Mouse (Mus musculus) stomach, embryonic 14.5 days (tissue): ENCODE data around the gene Phf3. TPM values are rescaled to one million over a fixed set of nuclear protein-coding genes. Genes with fewer than 3 reads are reported as not detected.

ENCODE experiments used
- ATAC-seq: fragments of 200-750 bp; cut with Nextera tagmentation; 2 replicates; pipeline ENCODE4 v1.8.0; 2017; ENCODE audit warnings: low read depth, moderate TSS enrichment; ENCODE audit not compliant: insufficient number of reproducible peaks, insufficient read depth, low FRiP score
- H3K27ac ChIP-seq: fragments of 300-500 bp; sonication (generic); 2 replicates; pipeline ENCODE4 v1.5.1; 2014; ENCODE audit warnings: mild to moderate bottlenecking, low read length, moderate library complexity, mixed read lengths
- H3K27me3 ChIP-seq: fragments of 300-500 bp; sonication (generic); 2 replicates; pipeline ENCODE4 v1.6.1; 2014; ENCODE audit warnings: low read length, control low read depth, mixed read lengths; ENCODE audit not compliant: control insufficient read depth, insufficient read depth
- H3K36me3 ChIP-seq: fragments of 300-500 bp; sonication (generic); 2 replicates; pipeline ENCODE4 v1.6.1; 2014; ENCODE audit warnings: mild to moderate bottlenecking, control low read depth, low read length, moderate library complexity, mixed read lengths; ENCODE audit not compliant: control insufficient read depth, insufficient read depth
- H3K4me1 ChIP-seq: fragments of 300-500 bp; sonication (generic); 2 replicates; pipeline ENCODE4 v1.6.1; 2014; ENCODE audit warnings: low read length, control low read depth, mixed read lengths; ENCODE audit not compliant: control insufficient read depth, insufficient read depth
- H3K4me2 ChIP-seq: fragments of 300-500 bp; sonication (generic); replicated peaks from 2 replicates; pipeline ENCODE4 v1.6.1; 2014; ENCODE audit warnings: low read depth, low read length, control low read depth
- H3K4me3 ChIP-seq: fragments of 300-500 bp; sonication (generic); 2 replicates; pipeline ENCODE4 v1.5.1; 2014; ENCODE audit warnings: low read depth, low read length, control low read depth
- H3K9ac ChIP-seq: fragments of 300-500 bp; sonication (generic); replicated peaks from 2 replicates; pipeline ENCODE4 v1.6.1; 2014; ENCODE audit warnings: low read depth, mild to moderate bottlenecking, control low read depth, low read length, moderate library complexity, mixed read lengths
- H3K9me3 ChIP-seq: fragments of 300-500 bp; sonication (generic); 2 replicates; pipeline ENCODE4 v1.6.1; 2016; ENCODE audit warnings: low read depth, low read length, control low read depth; ENCODE audit not compliant: control insufficient read depth
- WGBS: fragments of 180-500 bp; shearing (Covaris S2); extraction: QIAGEN DNeasy Blood & Tissue Kit; methylation state at CpG from one replicate; pipeline ENCODE4 v1.1.7; 2014; 5-methylcytosine and 5-hydroxymethylcytosine counted together
- polyA plus RNA-seq: library from polyadenylated mRNA; unstranded; fragments of >200 nt; fragmentation: Nextera tagmentation; extraction: Ambion mirVana; gene quantifications from 2 replicates; pipeline ENCODE4 v1.2.1, GENCODE M21; 2014

Phf3 gene
- polyA plus RNA-seq, 1 experiment from 2014 or later, result 64.5 TPM

- H3K4me3 ChIP-seq, result no peak overlapping the region
- no peaks in the 10 kb centered on the region for H3K4me1 ChIP-seq
- no peaks in the 10 kb centered on the region for H3K9me3 ChIP-seq
- H3K4me2 ChIP-seq, result no peak overlapping the region
- ATAC-seq, result no peak
- no peak overlapping the region for H3K27ac ChIP-seq
- H3K36me3 ChIP-seq, result no peaks in the 10 kb centered on the region; the same call in 1 of the 2 replicates
- H3K27me3 ChIP-seq, result no peaks in the 10 kb centered on the region
- H3K9ac ChIP-seq, result no peak overlapping the region
- WGBS, result 89% methylated on average over 2 of the region's 2 CpGs
Measured at GRCm38 (mm10) chr1:30850906-30851305, 22.8 kb downstream of the Phf3 start.

DNA sequence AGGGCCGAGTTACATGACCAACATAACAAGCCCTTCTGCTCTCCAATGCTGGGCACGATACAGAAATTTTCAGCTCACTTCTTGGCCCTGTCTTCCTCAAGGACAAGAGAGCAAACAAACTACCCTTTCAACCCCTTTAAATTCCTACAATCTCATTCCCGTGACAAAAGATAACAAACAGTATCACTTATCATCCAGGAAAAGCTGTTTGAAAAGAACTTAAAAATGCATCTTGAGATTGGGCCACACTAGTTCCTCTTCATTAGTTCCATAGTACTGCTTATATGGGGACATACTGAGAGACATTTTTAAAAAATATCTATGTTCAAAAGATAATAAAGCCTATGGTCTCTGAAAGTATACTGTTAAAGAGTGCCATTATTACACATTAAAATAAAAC, 23.8 kb downstream of the Phf3 start:
- no peaks in the 10 kb centered on the region for H3K9me3 ChIP-seq
- no peak overlapping the region for H3K4me3 ChIP-seq
- no peak overlapping the region for H3K27ac ChIP-seq
- no peak overlapping the region for H3K9ac ChIP-seq
- ATAC-seq, result no peak
- WGBS, result 48% methylated on average over 3 of the region's 3 CpGs
- no peak overlapping the region for H3K4me2 ChIP-seq
- no peaks in the 10 kb centered on the region for H3K4me1 ChIP-seq
- no peaks in the 10 kb centered on the region for H3K27me3 ChIP-seq
- H3K36me3 ChIP-seq, result no peaks in the 10 kb centered on the region; the same call in 1 of the 2 replicates

DNA sequence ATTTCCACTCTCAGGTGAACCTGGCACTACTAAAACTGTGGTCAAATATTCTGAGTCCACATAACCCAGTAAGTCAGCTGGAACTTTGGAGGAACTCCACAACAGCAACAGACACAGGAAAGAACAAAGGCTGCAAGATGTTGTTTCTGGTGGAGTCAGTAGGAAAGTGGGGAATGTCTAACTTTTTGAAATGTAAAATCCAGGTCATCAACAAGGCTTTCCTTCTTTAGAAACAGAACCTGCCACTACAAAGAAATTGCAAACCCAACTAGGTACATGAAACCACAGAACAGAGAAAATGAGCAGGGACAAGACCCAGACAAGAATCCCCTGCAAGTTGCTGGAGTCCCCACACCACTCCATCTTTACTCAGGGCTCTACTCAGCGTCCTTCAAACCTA, 26.0 kb downstream of the Phf3 start:
- no peak overlapping the region for H3K4me3 ChIP-seq
- H3K27me3 ChIP-seq, result no peaks in the 10 kb centered on the region
- ATAC-seq, result no peak
- 21% methylated on average over 1 of the region's 1 CpGs for WGBS
- H3K9ac ChIP-seq, result no peak overlapping the region
- no peaks in the 10 kb centered on the region; the same call in 1 of the 2 replicates for H3K36me3 ChIP-seq
- H3K27ac ChIP-seq, result no peak overlapping the region
- no peaks in the 10 kb centered on the region for H3K9me3 ChIP-seq
- H3K4me1 ChIP-seq, result no peaks in the 10 kb centered on the region
- no peak overlapping the region for H3K4me2 ChIP-seq

GRCm38 (mm10) chr1:30839662-30840061, 34.1 kb downstream of the Phf3 start:
- Histone ChIP-seq H3K27ac (no peak overlapping the region), H3K4me3 (no peak overlapping the region), H3K9me3 (no peaks in the 10 kb centered on the region), H3K4me2 (no peak overlapping the region), H3K27me3 (no peaks in the 10 kb centered on the region), H3K9ac (no peak overlapping the region), H3K4me1 (no peaks in the 10 kb centered on the region), H3K36me3 (peaks cover 12% of the 10 kb centered on the region)
- 67% methylated on average over 3 of the region's 3 CpGs for WGBS
- ATAC-seq, result no peak

- 88% methylated on average over 6 of the region's 6 CpGs for WGBS
- Histone ChIP-seq H3K27ac (no peak overlapping the region), H3K4me1 (no peaks in the 10 kb centered on the region), H3K4me2 (no peak overlapping the region), H3K4me3 (no peak overlapping the region), H3K36me3 (peaks cover 23% of the 10 kb centered on the region), H3K27me3 (no peaks in the 10 kb centered on the region), H3K9ac (no peak overlapping the region), H3K9me3 (no peaks in the 10 kb centered on the region)
- no peak for ATAC-seq
Measured at GRCm38 (mm10) chr1:30835512-30835911, 38.2 kb downstream of the Phf3 start.

DNA sequence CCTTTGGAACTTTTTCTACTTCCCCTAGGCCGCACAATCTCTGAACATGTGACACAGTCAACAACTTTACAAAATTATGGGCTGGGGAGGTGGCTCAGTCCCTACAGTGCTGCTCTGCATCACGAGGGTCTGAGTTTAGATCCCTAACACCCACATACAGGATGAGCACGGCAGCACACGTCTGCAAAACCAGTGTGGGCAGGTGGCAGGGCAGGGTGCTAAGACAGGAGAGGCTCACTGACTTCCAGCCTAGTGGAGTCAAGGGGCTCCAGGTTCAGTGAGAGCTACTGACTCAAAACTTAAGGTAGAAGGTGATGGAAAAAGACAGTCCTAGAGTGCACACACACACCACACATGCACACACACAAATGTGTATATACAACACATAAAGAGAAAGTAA, 40.9 kb downstream of the Phf3 start:
- ATAC-seq, result no peak
- WGBS, result 81% methylated on average over 4 of the region's 4 CpGs
- Histone ChIP-seq H3K4me2 (no peak overlapping the region), H3K4me1 (no peaks in the 10 kb centered on the region), H3K36me3 (peaks cover 32% of the 10 kb centered on the region), H3K27ac (no peak overlapping the region), H3K9ac (no peak overlapping the region), H3K4me3 (no peak overlapping the region), H3K27me3 (no peaks in the 10 kb centered on the region), H3K9me3 (no peaks in the 10 kb centered on the region)

GRCm38 (mm10) chr1:30819414-30819813, 54.3 kb downstream of the Phf3 start:
- H3K36me3 ChIP-seq, result peaks cover 30% of the 10 kb centered on the region
- H3K27me3 ChIP-seq, result no peaks in the 10 kb centered on the region
- no peak overlapping the region for H3K27ac ChIP-seq
- H3K4me3 ChIP-seq, result no peak overlapping the region
- no peaks in the 10 kb centered on the region for H3K4me1 ChIP-seq
- no peaks in the 10 kb centered on the region for H3K9me3 ChIP-seq
- ATAC-seq, result no peak
- 84% methylated on average over 6 of the region's 6 CpGs for WGBS
- H3K9ac ChIP-seq, result no peak overlapping the region
- H3K4me2 ChIP-seq, result no peak overlapping the region

- Histone ChIP-seq H3K4me3 (no peak overlapping the region), H3K27ac (no peak overlapping the region), H3K9me3 (no peaks in the 10 kb centered on the region), H3K36me3 (peaks cover 60% of the 10 kb centered on the region), H3K4me1 (no peaks in the 10 kb centered on the region), H3K4me2 (no peak overlapping the region), H3K27me3 (no peaks in the 10 kb centered on the region), H3K9ac (no peak overlapping the region)
- 92% methylated on average over 1 of the region's 1 CpGs for WGBS
- no peak for ATAC-seq
Measured at GRCm38 (mm10) chr1:30815609-30816008, 58.1 kb downstream of the Phf3 start.

- no peak for ATAC-seq
- Histone ChIP-seq H3K27me3 (no peaks in the 10 kb centered on the region), H3K27ac (no peak overlapping the region), H3K4me1 (no peaks in the 10 kb centered on the region), H3K4me3 (no peak overlapping the region), H3K9ac (no peak overlapping the region), H3K9me3 (no peaks in the 10 kb centered on the region), H3K4me2 (no peak overlapping the region), H3K36me3 (peaks cover 60% of the 10 kb centered on the region)
- 90% methylated on average over 2 of the region's 2 CpGs for WGBS
Measured at GRCm38 (mm10) chr1:30814987-30815386, 58.7 kb downstream of the Phf3 start.
